In the genomic region with DNA sequence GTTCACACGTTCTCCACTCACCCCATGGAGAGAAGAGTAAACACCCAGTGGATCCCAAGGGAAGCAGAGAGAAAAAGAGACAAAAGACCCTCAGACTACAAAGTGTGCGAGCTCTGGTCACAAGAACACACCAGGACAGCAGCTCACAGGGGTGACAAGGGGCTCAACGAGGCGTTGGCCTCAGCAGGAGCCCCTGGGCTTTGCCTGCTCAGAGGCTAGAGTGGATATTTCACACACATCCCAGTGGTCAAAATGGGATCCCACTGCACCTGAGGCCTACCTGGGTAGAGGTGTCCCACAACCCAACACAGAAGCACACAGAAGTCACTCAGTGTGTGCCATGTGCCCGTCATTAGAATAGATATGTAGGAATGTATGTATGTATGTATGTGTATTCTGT, we compare ENCODE assay signal across 12 mouse cellular contexts.
DNase-seq lines count a peak whose midpoint lies in the region; ATAC-seq and TF ChIP-seq lines count a peak whose summit lies in the region.
"Had no signal": no experiment of that assay in that cellular context is flagged by ENCODE, and none has a peak within 500 bp of the region (broad histone marks: within the 10 kb centered on the region; RNA-seq: fewer than 3 reads in every experiment).

No protein-coding gene starts in this region.

- peak overlapping the region; percentile 98; the same call in 1 of the 2 replicates for H3K27ac ChIP-seq in forebrain, embryonic 13.5 days
- no peak overlapping the region for H3K27ac ChIP-seq in forebrain, embryonic 11.5 days (ENCODE audit: low read depth, low read length)
- H3K27ac ChIP-seq in heart, postnatal 0 days (ENCODE audit: low read depth): peak overlapping the region; percentile 91; the same call in 1 of the 2 replicates
- H3K27ac ChIP-seq in midbrain, embryonic 10.5 days (replicated peaks): peak overlapping the region; percentile 91
- H3K27ac ChIP-seq in midbrain, postnatal 0 days (ENCODE audit: low read depth, low read length): no peak overlapping the region
- peak overlapping the region; percentile 95; the same call in 1 of the 2 replicates for H3K27ac ChIP-seq in limb, embryonic 14.5 days (replicated peaks; ENCODE audit: low read depth, low read length)
- H3K27ac ChIP-seq: intestine, embryonic 15.5 days had no signal

- peaks cover 90% of the 10 kb centered on the region for H3K4me1 ChIP-seq in forebrain, embryonic 13.5 days
- H3K4me1 ChIP-seq in forebrain, embryonic 11.5 days (replicated peaks; ENCODE audit: control insufficient read depth, insufficient read depth, low read length): peaks cover 37% of the 10 kb centered on the region
- peaks cover 61% of the 10 kb centered on the region for H3K4me1 ChIP-seq in heart, postnatal 0 days (ENCODE audit: control insufficient read depth, insufficient read depth)
- peaks cover 92% of the 10 kb centered on the region for H3K4me1 ChIP-seq in midbrain, embryonic 10.5 days
- peaks cover 22% of the 10 kb centered on the region for H3K4me1 ChIP-seq in midbrain, postnatal 0 days (ENCODE audit: insufficient read depth, low read length)
- H3K4me1 ChIP-seq in limb, embryonic 14.5 days (ENCODE audit: control insufficient read depth, insufficient read depth, low read length): peaks cover 69% of the 10 kb centered on the region

- H3K27me3 ChIP-seq in forebrain, embryonic 13.5 days: no peaks in the 10 kb centered on the region
- no peaks in the 10 kb centered on the region for H3K27me3 ChIP-seq in forebrain, embryonic 11.5 days (ENCODE audit: control insufficient read depth, insufficient read depth, low read length)
- no peaks in the 10 kb centered on the region for H3K27me3 ChIP-seq in heart, postnatal 0 days (ENCODE audit: control insufficient read depth, insufficient read depth, low read length)
- H3K27me3 ChIP-seq in midbrain, embryonic 10.5 days (ENCODE audit: low read depth, poor library complexity, severe bottlenecking): no peaks in the 10 kb centered on the region
- no peaks in the 10 kb centered on the region for H3K27me3 ChIP-seq in midbrain, postnatal 0 days (ENCODE audit: insufficient read depth, low read length)
- no peaks in the 10 kb centered on the region for H3K27me3 ChIP-seq in limb, embryonic 14.5 days (ENCODE audit: control insufficient read depth, insufficient read depth, low read length)
- H3K27me3 ChIP-seq: intestine, embryonic 15.5 days; Patski had no signal

- no peak overlapping the region for H3K4me2 ChIP-seq in forebrain, embryonic 13.5 days
- H3K4me2 ChIP-seq in forebrain, embryonic 11.5 days (ENCODE audit: low read depth, low read length, severe bottlenecking): no peak overlapping the region
- H3K4me2 ChIP-seq in heart, postnatal 0 days (ENCODE audit: low read depth, low read length): no peak overlapping the region
- no peak overlapping the region for H3K4me2 ChIP-seq in midbrain, postnatal 0 days (ENCODE audit: low read depth, low read length, poor library complexity, severe bottlenecking)
- H3K4me2 ChIP-seq in limb, embryonic 14.5 days (replicated peaks; ENCODE audit: low read depth, low read length, severe bottlenecking): no peak overlapping the region
- H3K4me2 ChIP-seq: intestine, embryonic 15.5 days had no signal

- no peak for DNase-seq in forebrain, embryonic 11.5 days (ENCODE audit: low spot score)
- no peak for DNase-seq in heart, postnatal 0 days (ENCODE audit: low spot score)
- DNase-seq in heart, adult 9 months (ENCODE audit: low spot score in 2 of 2): no peak
- no peak for DNase-seq in midbrain, embryonic 10.5 days (ENCODE audit: low spot score)
- DNase-seq in midbrain, postnatal 0 days (ENCODE audit: low spot score): no peak
- no peak for DNase-seq in limb, embryonic 14.5 days (ENCODE audit: low spot score)
- no peak for DNase-seq in cerebellum, adult 9-10 months
- DNase-seq: cerebellum, adult 2 months; kidney, postnatal 14 days had no signal

- 0 out of 2 replicates have a peak, but pooled peaks cover 3% of the 10 kb centered on the region for H3K9me3 ChIP-seq in forebrain, embryonic 13.5 days (replicated peaks)
- H3K9me3 ChIP-seq in forebrain, embryonic 11.5 days (ENCODE audit: control insufficient read depth, low read length): no peaks in the 10 kb centered on the region
- no peaks in the 10 kb centered on the region for H3K9me3 ChIP-seq in heart, postnatal 0 days (replicated peaks; ENCODE audit: control insufficient read depth, low read length)
- H3K9me3 ChIP-seq in midbrain, embryonic 10.5 days (replicated peaks): no peaks in the 10 kb centered on the region
- H3K9me3 ChIP-seq in midbrain, postnatal 0 days (ENCODE audit: low read length): no peaks in the 10 kb centered on the region
- H3K9me3 ChIP-seq in limb, embryonic 14.5 days (ENCODE audit: control insufficient read depth, low read length): no peaks in the 10 kb centered on the region
- H3K9me3 ChIP-seq: intestine, embryonic 15.5 days had no signal

- ATAC-seq in forebrain, embryonic 13.5 days: no peak
- no peak for ATAC-seq in forebrain, embryonic 11.5 days (replicated peaks; ENCODE audit: low FRiP score)
- no peak for ATAC-seq in heart, postnatal 0 days (ENCODE audit: insufficient read depth, low read depth)
- ATAC-seq in midbrain, postnatal 0 days (ENCODE audit: low FRiP score): no peak
- ATAC-seq in limb, embryonic 14.5 days (ENCODE audit: low FRiP score, low read depth): no peak
- ATAC-seq: intestine, embryonic 15.5 days; Patski had no signal

- no peak for TF ChIP-seq POLR2A in limb, embryonic 14.5 days (IDR thresholded peaks at IDR 0.05; ENCODE audit: borderline replicate concordance, extremely low read depth, insufficient read depth, insufficient read length)

- no peak overlapping the region for H3K4me3 ChIP-seq in forebrain, embryonic 13.5 days
- H3K4me3 ChIP-seq in forebrain, embryonic 11.5 days (ENCODE audit: low read depth, low read length): no peak overlapping the region
- no peak overlapping the region for H3K4me3 ChIP-seq in heart, postnatal 0 days (ENCODE audit: low read depth, low read length)
- no peak overlapping the region for H3K4me3 ChIP-seq in midbrain, embryonic 10.5 days
- no peak overlapping the region for H3K4me3 ChIP-seq in midbrain, postnatal 0 days (ENCODE audit: low read depth, low read length)
- H3K4me3 ChIP-seq in limb, embryonic 14.5 days (replicated peaks; ENCODE audit: low read length): no peak overlapping the region
- H3K4me3 ChIP-seq: intestine, embryonic 15.5 days had no signal

- no peak overlapping the region for H3K9ac ChIP-seq in forebrain, embryonic 13.5 days
- no peak overlapping the region for H3K9ac ChIP-seq in forebrain, embryonic 11.5 days (ENCODE audit: low read length)
- no peak overlapping the region for H3K9ac ChIP-seq in heart, postnatal 0 days (replicated peaks; ENCODE audit: low read depth, low read length)
- no peak overlapping the region for H3K9ac ChIP-seq in midbrain, postnatal 0 days (replicated peaks; ENCODE audit: low read length, poor library complexity, severe bottlenecking)
- no peak overlapping the region for H3K9ac ChIP-seq in limb, embryonic 14.5 days (ENCODE audit: low read depth, low read length, severe bottlenecking)
- H3K9ac ChIP-seq: intestine, embryonic 15.5 days had no signal

- no peak for TF ChIP-seq CTCF in heart, postnatal 0 days (IDR thresholded peaks at IDR 0.05; ENCODE audit: low read depth)
- no peak for TF ChIP-seq CTCF in midbrain, postnatal 0 days (IDR thresholded peaks at IDR 0.05)

- 80% methylated on average over 5 of the region's 5 CpGs for WGBS in forebrain, embryonic 13.5 days
- WGBS in forebrain, embryonic 11.5 days: 78% methylated on average over 5 of the region's 5 CpGs
- 77% methylated on average over 5 of the region's 5 CpGs for WGBS in heart, postnatal 0 days
- WGBS in midbrain, embryonic 10.5 days: 76% methylated on average over 5 of the region's 5 CpGs
- WGBS in midbrain, postnatal 0 days: 79% methylated on average over 5 of the region's 5 CpGs
- 75% methylated on average over 5 of the region's 5 CpGs for WGBS in limb, embryonic 14.5 days

- no peak for TF ChIP-seq EP300 in heart, postnatal 0 days (IDR thresholded peaks at IDR 0.05; ENCODE audit: low read depth)

- peaks cover 27% of the 10 kb centered on the region for H3K36me3 ChIP-seq in forebrain, embryonic 13.5 days (ENCODE audit: poor library complexity, severe bottlenecking)
- H3K36me3 ChIP-seq in forebrain, embryonic 11.5 days (ENCODE audit: control insufficient read depth, insufficient read depth, low read length): no peaks in the 10 kb centered on the region
- H3K36me3 ChIP-seq in heart, postnatal 0 days (replicated peaks; ENCODE audit: control insufficient read depth, insufficient read depth, low read length): peaks cover 7% of the 10 kb centered on the region
- peaks cover 54% of the 10 kb centered on the region for H3K36me3 ChIP-seq in midbrain, embryonic 10.5 days
- H3K36me3 ChIP-seq in midbrain, postnatal 0 days (ENCODE audit: insufficient read depth, low read length): no peaks in the 10 kb centered on the region
- peaks cover 44% of the 10 kb centered on the region for H3K36me3 ChIP-seq in limb, embryonic 14.5 days (ENCODE audit: control insufficient read depth, insufficient read depth, low read length)

Comparison
In these comparisons a context has a peak if more than half of its experiments do, and no peak if none do; other contexts are left out.
1. H3K27ac ChIP-seq: peak in forebrain, embryonic 13.5 days (single experiment), heart, postnatal 0 days (single experiment), midbrain, embryonic 10.5 days (single experiment) and limb, embryonic 14.5 days (single experiment); none in forebrain, embryonic 11.5 days (single experiment) and midbrain, postnatal 0 days (single experiment).